Mouse (Mus musculus) MEL (cell line): Measurements from ENCODE around the gene Xntrpc. TPM values are rescaled to one million over a fixed set of nuclear protein-coding genes. Genes with fewer than 3 reads are reported as not detected.
A peak's percentile ranks its signal among the peaks of the same experiment; 100 is the strongest.

Experiments
- DNase-seq: peaks from one replicate; pipeline ENCODE4 v3.0.0; 2011; ENCODE audit warnings: low read depth, low spot score
- H3K27ac ChIP-seq: 2 replicates; pipeline ENCODE4 v1.5.1; 2012; ENCODE audit warnings: low read depth, mild to moderate bottlenecking, control low read depth, low read length, moderate library complexity; ENCODE audit not compliant: control insufficient read depth
- H3K27me3 ChIP-seq, 2 experiments: fragments of 150-350 bp in 1 of 2; sonication (generic) in 1 of 2; 2 replicates each; pipeline ENCODE4 v1.6.1; 2012; ENCODE audit warnings: low read length in 2 of 2, mild to moderate bottlenecking in 2 of 2, improper control_type of control experiment in 1 of 2, moderate library complexity in 1 of 2; ENCODE audit not compliant: insufficient read depth in 2 of 2, control insufficient read depth in 1 of 2
- H3K36me3 ChIP-seq, 2 experiments: 2 replicates each; pipeline ENCODE4 v1.6.1; 2012 to 2014; ENCODE audit warnings: low read length in 2 of 2, improper control_type of control experiment in 1 of 2, inconsistent platforms in 1 of 2, mild to moderate bottlenecking in 1 of 2; ENCODE audit not compliant: insufficient read depth in 2 of 2, control insufficient read depth in 1 of 2
- H3K4me1 ChIP-seq, 2 experiments: fragments of 150-350 bp in 1 of 2; sonication (generic) in 1 of 2; 2 replicates each; pipeline ENCODE4 v1.6.1; 2012; ENCODE audit warnings: low read length in 2 of 2, improper control_type of control experiment in 1 of 2, mild to moderate bottlenecking in 1 of 2; ENCODE audit not compliant: insufficient read depth in 2 of 2, control insufficient read depth in 1 of 2
- H3K4me3 ChIP-seq, 2 experiments: fragments of 150-350 bp in 1 of 2; sonication (generic) in 1 of 2; 2 replicates each; pipeline ENCODE4 v1.5.1; 2012; ENCODE audit warnings: low read depth in 2 of 2, low read length in 2 of 2, mild to moderate bottlenecking in 2 of 2, moderate library complexity in 2 of 2, control low read depth in 1 of 2, improper control_type of control experiment in 1 of 2; ENCODE audit not compliant: control insufficient read depth in 1 of 2, insufficient read depth in 1 of 2
- H3K79me2 ChIP-seq: 2 replicates; pipeline ENCODE4 v1.6.1; 2012; ENCODE audit warnings: mild to moderate bottlenecking, low read length, moderate library complexity; ENCODE audit not compliant: control insufficient read depth, poor library complexity, insufficient read depth
- H3K9ac ChIP-seq: 2 replicates; pipeline ENCODE4 v1.6.1; 2012; ENCODE audit warnings: low read depth, mild to moderate bottlenecking, control low read depth, low read length, moderate library complexity; ENCODE audit not compliant: control insufficient read depth, poor library complexity, severe bottlenecking
- H3K9me3 ChIP-seq: fragments of 150-350 bp; sonication (generic); replicated peaks from 2 replicates; pipeline ENCODE4 v1.6.1; 2012; ENCODE audit warnings: mild to moderate bottlenecking, low read length, improper control_type of control experiment, moderate library complexity; ENCODE audit not compliant: insufficient read depth
- CHD1 ChIP-seq: IDR thresholded peaks from 2 replicates; pipeline ENCODE4 v1.6.1; 2012; ENCODE audit warnings: low read depth, mild to moderate bottlenecking, inconsistent platforms, low read length, improper control_type of control experiment
- CHD2 ChIP-seq: IDR thresholded peaks from 2 replicates; pipeline ENCODE4 v1.6.1; 2011; ENCODE audit warnings: low read length, improper control_type of control experiment
- CTCF ChIP-seq, 3 experiments: IDR thresholded peaks in 2 of 3; conservative IDR thresholded peaks in 1 of 3; 2 replicates each; pipeline ENCODE4 v1.5.1; 2011 to 2012; ENCODE audit warnings: low read length in 3 of 3, low read depth in 2 of 3, mild to moderate bottlenecking in 2 of 3, improper control_type of control experiment in 1 of 3, inconsistent platforms in 1 of 3, mixed read lengths in 1 of 3, moderate library complexity in 1 of 3; ENCODE audit not compliant: control insufficient read depth in 1 of 3, insufficient read depth in 1 of 3, poor library complexity in 1 of 3, severe bottlenecking in 1 of 3
- E2F4 ChIP-seq: IDR thresholded peaks from 2 replicates; pipeline ENCODE4 v1.6.1; 2011; ENCODE audit warnings: low read depth, low read length, improper control_type of control experiment, borderline replicate concordance
- ELF1 ChIP-seq: IDR thresholded peaks from 2 replicates; pipeline ENCODE4 v1.6.1; 2014; ENCODE audit warnings: low read depth, mild to moderate bottlenecking, inconsistent platforms, low read length, improper control_type of control experiment, moderate library complexity
- EP300 ChIP-seq, 2 experiments: IDR thresholded peaks; 2 replicates each; pipeline ENCODE4 v1.6.1; 2011; ENCODE audit warnings: improper control_type of control experiment in 2 of 2, low read length in 2 of 2, low read depth in 1 of 2, mild to moderate bottlenecking in 1 of 2
- ETS1 ChIP-seq: IDR thresholded peaks from 2 replicates; pipeline ENCODE4 v1.6.1; 2012; ENCODE audit warnings: low read depth, mild to moderate bottlenecking, inconsistent platforms, low read length, improper control_type of control experiment, moderate library complexity
- GABPA ChIP-seq: IDR thresholded peaks from 2 replicates; pipeline ENCODE4 v1.6.1; 2012; ENCODE audit warnings: low read depth, mild to moderate bottlenecking, inconsistent platforms, low read length, improper control_type of control experiment, moderate library complexity
- GATA1 ChIP-seq: IDR thresholded peaks from 2 replicates; pipeline ENCODE4 v1.6.1; 2011; ENCODE audit warnings: low read depth, low read length, improper control_type of control experiment
- JUND ChIP-seq: IDR thresholded peaks from 2 replicates; pipeline ENCODE4 v1.6.1; 2011; ENCODE audit warnings: low read depth, mild to moderate bottlenecking, improper control_type of control experiment, low read length
- KAT2A ChIP-seq: conservative IDR thresholded peaks from 2 replicates; pipeline ENCODE4 v1.6.1; 2012; ENCODE audit warnings: low read depth, low read length, improper control_type of control experiment, inconsistent platforms
- MAFK ChIP-seq: IDR thresholded peaks from 2 replicates; pipeline ENCODE4 v1.6.1; 2011; ENCODE audit warnings: low read depth, mild to moderate bottlenecking, low read length, improper control_type of control experiment, borderline replicate concordance
- MAX ChIP-seq: IDR thresholded peaks from 2 replicates; pipeline ENCODE4 v1.6.1; 2011; ENCODE audit warnings: low read length, improper control_type of control experiment
- MAZ ChIP-seq: IDR thresholded peaks from 2 replicates; pipeline ENCODE4 v1.6.1; 2012; ENCODE audit warnings: low read depth, mild to moderate bottlenecking, inconsistent platforms, low read length, improper control_type of control experiment
- MEF2A ChIP-seq: IDR thresholded peaks from 2 replicates; pipeline ENCODE4 v1.6.1; 2014; ENCODE audit warnings: low read depth, mild to moderate bottlenecking, inconsistent platforms, low read length, improper control_type of control experiment; ENCODE audit not compliant: poor library complexity, insufficient replicate concordance, severe bottlenecking; ENCODE audit errors: extremely low read depth
- MXI1 ChIP-seq: IDR thresholded peaks from 2 replicates; pipeline ENCODE4 v1.6.1; 2011; ENCODE audit warnings: mild to moderate bottlenecking, low read depth, low read length, improper control_type of control experiment
- MYB ChIP-seq: IDR thresholded peaks from 2 replicates; pipeline ENCODE4 v1.6.1; 2011; ENCODE audit warnings: mild to moderate bottlenecking, low read depth, low read length, improper control_type of control experiment
- MYC ChIP-seq: IDR thresholded peaks from 2 replicates; pipeline ENCODE4 v1.6.1; 2011; ENCODE audit warnings: low read depth, mild to moderate bottlenecking, low read length, improper control_type of control experiment, moderate library complexity
- NELFE ChIP-seq: IDR thresholded peaks from 2 replicates; pipeline ENCODE4 v1.6.1; 2011; ENCODE audit warnings: low read depth, low read length, improper control_type of control experiment
- NRF1 ChIP-seq: IDR thresholded peaks from 2 replicates; pipeline ENCODE4 v1.6.1; 2014; ENCODE audit warnings: low read depth, mild to moderate bottlenecking, inconsistent platforms, low read length, improper control_type of control experiment, moderate library complexity; ENCODE audit not compliant: poor library complexity, insufficient read depth, severe bottlenecking
- POLR2A ChIP-seq, 2 experiments: IDR thresholded peaks; 2 replicates each; pipeline ENCODE4 v1.6.1; 2011 to 2012; ENCODE audit warnings: low read length in 2 of 2, mild to moderate bottlenecking in 2 of 2, control low read depth in 1 of 2, improper control_type of control experiment in 1 of 2, low read depth in 1 of 2, moderate library complexity in 1 of 2; ENCODE audit not compliant: control insufficient read depth in 1 of 2, insufficient read depth in 1 of 2, poor library complexity in 1 of 2
- POLR2AphosphoS2 ChIP-seq: IDR thresholded peaks from 2 replicates; pipeline ENCODE4 v1.6.1; 2011; ENCODE audit warnings: low read length, improper control_type of control experiment
- POLR2AphosphoS5 ChIP-seq: IDR thresholded peaks from 2 replicates; pipeline ENCODE4 v1.6.1; 2012; ENCODE audit warnings: low read depth, borderline replicate concordance, mild to moderate bottlenecking, inconsistent platforms, low read length, moderate library complexity, mixed read lengths
- RCOR1 ChIP-seq: IDR thresholded peaks from 2 replicates; pipeline ENCODE4 v1.6.1; 2012; ENCODE audit warnings: low read depth, mild to moderate bottlenecking, inconsistent platforms, low read length, improper control_type of control experiment
- SIN3A ChIP-seq: IDR thresholded peaks from 2 replicates; pipeline ENCODE4 v1.6.1; 2012; ENCODE audit warnings: low read length, improper control_type of control experiment, inconsistent platforms
- SMC3 ChIP-seq: IDR thresholded peaks from 2 replicates; pipeline ENCODE4 v1.6.1; 2011; ENCODE audit warnings: low read depth, low read length, improper control_type of control experiment
- TAL1 ChIP-seq: IDR thresholded peaks from 2 replicates; pipeline ENCODE4 v1.6.1; 2012; ENCODE audit warnings: mild to moderate bottlenecking, inconsistent platforms, low read length, moderate library complexity, mixed read lengths
- TBP ChIP-seq: IDR thresholded peaks from 2 replicates; pipeline ENCODE4 v1.8.0; 2011; ENCODE audit warnings: low read depth, low read length, improper control_type of control experiment
- TCF12 ChIP-seq: IDR thresholded peaks from 2 replicates; pipeline ENCODE4 v1.6.1; 2014; ENCODE audit warnings: low read depth, mild to moderate bottlenecking, inconsistent platforms, low read length, improper control_type of control experiment, moderate library complexity
- UBTF ChIP-seq: IDR thresholded peaks from 2 replicates; pipeline ENCODE4 v1.6.1; 2012; ENCODE audit warnings: low read depth, mild to moderate bottlenecking, inconsistent platforms, low read length, improper control_type of control experiment, moderate library complexity, borderline replicate concordance; ENCODE audit not compliant: insufficient read depth
- USF1 ChIP-seq: IDR thresholded peaks from 2 replicates; pipeline ENCODE4 v1.6.1; 2014; ENCODE audit warnings: low read depth, mild to moderate bottlenecking, inconsistent platforms, low read length, improper control_type of control experiment, moderate library complexity
- USF2 ChIP-seq, 2 experiments: IDR thresholded peaks; 2 replicates each; pipeline ENCODE4 v1.6.1; 2011 to 2012; ENCODE audit warnings: improper control_type of control experiment in 2 of 2, low read length in 2 of 2, borderline replicate concordance in 1 of 2, inconsistent platforms in 1 of 2, low read depth in 1 of 2, mild to moderate bottlenecking in 1 of 2; ENCODE audit not compliant: insufficient read depth in 1 of 2
- ZC3H11A ChIP-seq: IDR thresholded peaks from 2 replicates; pipeline ENCODE4 v1.6.1; 2012; ENCODE audit warnings: low read depth, mild to moderate bottlenecking, inconsistent platforms, low read length, improper control_type of control experiment
- ZMIZ1 ChIP-seq: IDR thresholded peaks from 2 replicates; pipeline ENCODE4 v1.6.1; 2012; ENCODE audit warnings: low read depth, mild to moderate bottlenecking, inconsistent platforms, low read length, improper control_type of control experiment, moderate library complexity
- ZNF384 ChIP-seq: IDR thresholded peaks from 2 replicates; pipeline ENCODE4 v1.6.1; 2012; ENCODE audit warnings: low read depth, mild to moderate bottlenecking, inconsistent platforms, low read length, improper control_type of control experiment
- polyA plus RNA-seq, 2 experiments: library from polyadenylated mRNA; stranded (reverse) in 1 of 2; unstranded in 1 of 2; fragments of >175 nt in 1 of 2; fragments of >200 nt in 1 of 2; gene quantifications; 2 replicates each; pipeline versions ENCODE4 v1.2.1 to v1.2.4; 2012; ENCODE audit warnings: low replicate concordance in 2 of 2, low read depth in 1 of 2; ENCODE audit not compliant: insufficient read length in 2 of 2, insufficient read depth in 1 of 2, missing spikeins in 1 of 2
- total RNA-seq: library from RNA; depleted of rRNA; stranded (reverse); fragments of 300-350 nt; gene quantifications from 2 replicates; pipeline ENCODE4 v1.2.3, GENCODE M21; 2012; rRNA removed

Xntrpc gene
- total RNA-seq (0.08 and 0.13 TPM in 2 replicates), polyA plus RNA-seq (under 1 TPM in 1 of 2 experiments, not detected in 1; 0.14 TPM)

GRCm38 (mm10) chr7:102065046-102065891 is at the start of gene Xntrpc, which contains the start of the genes Rnf121 and Xndc1:
TSS of gene Xntrpc (plus strand) at chr7:102065713.
TSS of gene Rnf121 (minus strand) at chr7:102065469.
TSS of gene Xndc1 (plus strand) at chr7:102065511.
- Histone ChIP-seq H3K9me3 (no peaks in the 10 kb centered on the region), H3K36me3 (peaks cover 0 to 34% of the 10 kb centered on the region in 2 experiments; a peak in 2 of 4 replicates), H3K79me2 (peaks cover 30% of the 10 kb centered on the region), H3K4me1 (peaks cover 11% of the 10 kb centered on the region in 2 experiments), H3K4me3 (peak within 1 kb of the TSS; percentile 70 to 74), H3K9ac (peak within 1 kb of the TSS; percentile 69), H3K27me3 (no peaks in the 10 kb centered on the region), H3K27ac (peak within 1 kb of the TSS; percentile 97)
- DNase-seq, result peak; percentile 96
- TF ChIP-seq ZMIZ1 (peak; percentile 91), MAFK (no peak), E2F4 (peak; percentile 93), TCF12 (peak; percentile 77), MAX (peak; percentile 76), USF1 (no peak), EP300 (IDR thresholded peaks at IDR 0.05; ENCODE audit: low read depth in 1 of 2, low read length in 2 of 2) (no peak), SMC3 (no peak), TBP (peak; percentile 60), MXI1 (peak; percentile 95), CHD2 (peak; percentile 43), POLR2AphosphoS2 (peak; percentile 80), ZNF384 (peak; percentile 91), UBTF (no peak), TAL1 (no peak), MYC (peak; percentile 95), JUND (no peak), CTCF (IDR thresholded peaks at IDR 0.05 in 2 of 3, conservative IDR thresholded peaks at IDR 0.05 in 1 of 3; ENCODE audit: control insufficient read depth in 1 of 3, insufficient read depth in 1 of 3, low read depth in 2 of 3, low read length in 3 of 3, poor library complexity in 1 of 3, severe bottlenecking in 1 of 3) (no peak), NRF1 (0 out of 2 replicates have a peak, but pooled peaks have one; percentile 35), GABPA (no peak), MAZ (peak; percentile 88; the same call in 1 of the 2 replicates), ELF1 (peak; percentile 74), ZC3H11A (no peak), CHD1 (no peak), MEF2A (no peak), SIN3A (peak; percentile 88), POLR2A (IDR thresholded peaks at IDR 0.05; ENCODE audit: control insufficient read depth in 1 of 2, insufficient read depth in 1 of 2, low read depth in 1 of 2, low read length in 2 of 2, poor library complexity in 1 of 2) (peak; percentile 82 to 89), ETS1 (peak; percentile 80), NELFE (peak; percentile 65), USF2 (IDR thresholded peaks at IDR 0.05; ENCODE audit: borderline replicate concordance in 1 of 2, insufficient read depth in 1 of 2, low read depth in 1 of 2, low read length in 2 of 2) (no peak), KAT2A (peak; percentile 79), MYB (no peak), POLR2AphosphoS5 (no peak), RCOR1 (no peak), GATA1 (no peak)
